Mouse (Mus musculus) forebrain, embryonic 10.5 days (tissue): ENCODE results near the gene Wdr20. TPM values are rescaled to one million over a fixed set of nuclear protein-coding genes. Genes with fewer than 3 reads are reported as not detected.
"Not testable (repeated sequence)": the region's sequence is repeated elsewhere in the genome, so short reads cannot be mapped to it uniquely, and the experiment has no call there.

Source experiments
- DNase-seq: peaks from one replicate; pipeline ENCODE4 v3.0.0-alpha.2; 2017; ENCODE audit warnings: low spot score; ENCODE audit errors: extremely low spot score
- H3K27ac ChIP-seq: fragments of 300-500 bp; sonication (generic); 2 replicates; pipeline ENCODE4 v1.5.1; 2016; ENCODE audit warnings: mild to moderate bottlenecking
- H3K27me3 ChIP-seq: fragments of 300-500 bp; sonication (generic); 2 replicates; pipeline ENCODE4 v1.6.1; 2016; ENCODE audit warnings: mild to moderate bottlenecking; ENCODE audit not compliant: poor library complexity, severe bottlenecking
- H3K36me3 ChIP-seq: fragments of 300-500 bp; sonication (generic); replicated peaks from 2 replicates; pipeline ENCODE4 v1.6.1; 2016; ENCODE audit warnings: mild to moderate bottlenecking, moderate library complexity
- H3K4me1 ChIP-seq: fragments of 300-500 bp; sonication (generic); 2 replicates; pipeline ENCODE4 v1.6.1; 2016
- H3K4me3 ChIP-seq: fragments of 300-500 bp; sonication (generic); 2 replicates; pipeline ENCODE4 v1.5.1; 2016; ENCODE audit warnings: mild to moderate bottlenecking, moderate library complexity
- H3K9me3 ChIP-seq: fragments of 300-500 bp; sonication (generic); 2 replicates; pipeline ENCODE4 v1.6.1; 2016; ENCODE audit warnings: mild to moderate bottlenecking, moderate library complexity
- WGBS: fragments of 180-500 bp; shearing (Covaris S2); methylation state at CpG from one replicate; pipeline ENCODE4 v1.1.7; 2016; 5-methylcytosine and 5-hydroxymethylcytosine counted together
- polyA plus RNA-seq: library from polyadenylated mRNA; unstranded; fragments of >200 nt; fragmentation: Nextera tagmentation; extraction: Ambion mirVana; gene quantifications from 2 replicates; pipeline ENCODE4 v1.2.1, GENCODE M21; 2016

Gene Wdr20
- polyA plus RNA-seq: 22.5 and 23.5 TPM in 2 replicates

GRCm38 (mm10) chr12:110737170-110738157 is at the start of gene Wdr20:
Gene Wdr20 (plus strand): TSS chr12:110737944.
- WGBS: 1% methylated on average over 69 of the region's 69 CpGs
- H3K9me3 ChIP-seq: no peaks in the 10 kb centered on the region; the same call in 1 of the 2 replicates
- peak within 1 kb of the TSS; percentile 93 for H3K27ac ChIP-seq
- peaks cover 30% of the 10 kb centered on the region for H3K27me3 ChIP-seq
- DNase-seq: peak; percentile 99
- H3K36me3 ChIP-seq: peaks cover 12% of the 10 kb centered on the region; the same call in 1 of the 2 replicates
- peak within 1 kb of the TSS; percentile 100 for H3K4me3 ChIP-seq
- H3K4me1 ChIP-seq: peaks cover 29% of the 10 kb centered on the region

- H3K4me3 ChIP-seq, DNase-seq, H3K4me1 ChIP-seq, H3K27ac ChIP-seq, H3K27me3 ChIP-seq, H3K9me3 ChIP-seq: not testable (repeated sequence)
- 97% methylated on average over 3 of the region's 3 CpGs for WGBS
- H3K36me3 ChIP-seq: peaks cover 83% of the 10 kb centered on the region
Observed at GRCm38 (mm10) chr12:110688921-110689320, 48.8 kb upstream of the Wdr20 start.

DNA sequence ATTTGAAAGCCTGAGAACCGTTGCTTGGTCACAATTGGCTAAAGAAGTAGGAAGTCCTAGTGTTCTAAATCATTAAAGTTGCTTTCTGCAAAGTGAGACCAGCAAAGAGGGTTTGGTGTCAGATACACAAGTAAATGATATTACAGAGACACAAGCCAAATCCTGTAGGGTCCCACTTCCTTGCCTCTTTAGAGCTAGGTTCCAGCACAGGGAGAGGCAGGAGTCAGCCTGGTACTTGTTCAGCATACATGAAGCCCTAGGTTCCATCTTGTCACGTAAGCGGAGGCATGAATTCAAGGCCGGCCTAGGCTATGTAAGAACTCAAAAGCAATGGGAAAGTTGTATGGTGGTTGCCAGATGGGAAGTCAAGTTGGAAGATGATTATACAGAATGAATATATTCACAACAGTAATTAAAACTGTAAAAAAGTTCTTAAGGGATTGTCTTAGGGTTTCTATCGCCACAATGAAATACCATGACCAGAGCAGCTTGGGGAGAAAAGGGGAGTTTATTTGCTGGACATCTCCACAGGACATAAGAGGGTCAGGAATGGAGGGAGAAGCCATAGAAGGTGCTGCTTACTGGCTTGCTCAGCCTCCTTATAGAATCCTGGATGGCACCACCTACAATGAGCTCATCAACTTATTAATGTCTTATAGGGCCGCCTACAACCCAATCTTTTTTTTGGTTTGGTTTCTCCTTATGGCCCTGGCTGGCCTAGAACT is 47.7 kb upstream of the Wdr20 start:
- 87% methylated on average over 6 of the region's 6 CpGs for WGBS
- no peaks in the 10 kb centered on the region for H3K27me3 ChIP-seq

GRCm38 (mm10) chr12:110693378-110693777 is 44.4 kb upstream of the Wdr20 start:
- DNase-seq, H3K9me3 ChIP-seq, H3K27ac ChIP-seq, H3K27me3 ChIP-seq, H3K4me3 ChIP-seq: not testable (repeated sequence)
- peaks cover 35% of the 10 kb centered on the region for H3K4me1 ChIP-seq
- peaks cover 61% of the 10 kb centered on the region for H3K36me3 ChIP-seq
- 93% methylated on average over 5 of the region's 5 CpGs for WGBS

More for the DNA sequence above, 47.7 kb upstream of the Wdr20 start:
- Histone ChIP-seq H3K4me1 (peaks cover 16% of the 10 kb centered on the region), H3K27ac (no peak overlapping the region), H3K4me3 (no peak overlapping the region), H3K9me3 (no peaks in the 10 kb centered on the region), H3K36me3 (peaks cover 91% of the 10 kb centered on the region)
- DNase-seq: no peak

- Histone ChIP-seq H3K27ac (peak overlapping the region; percentile 97), H3K9me3 (no peaks in the 10 kb centered on the region)
Observed at GRCm38 (mm10) chr12:110695676-110696171, 42.0 kb upstream of the Wdr20 start.

DNA sequence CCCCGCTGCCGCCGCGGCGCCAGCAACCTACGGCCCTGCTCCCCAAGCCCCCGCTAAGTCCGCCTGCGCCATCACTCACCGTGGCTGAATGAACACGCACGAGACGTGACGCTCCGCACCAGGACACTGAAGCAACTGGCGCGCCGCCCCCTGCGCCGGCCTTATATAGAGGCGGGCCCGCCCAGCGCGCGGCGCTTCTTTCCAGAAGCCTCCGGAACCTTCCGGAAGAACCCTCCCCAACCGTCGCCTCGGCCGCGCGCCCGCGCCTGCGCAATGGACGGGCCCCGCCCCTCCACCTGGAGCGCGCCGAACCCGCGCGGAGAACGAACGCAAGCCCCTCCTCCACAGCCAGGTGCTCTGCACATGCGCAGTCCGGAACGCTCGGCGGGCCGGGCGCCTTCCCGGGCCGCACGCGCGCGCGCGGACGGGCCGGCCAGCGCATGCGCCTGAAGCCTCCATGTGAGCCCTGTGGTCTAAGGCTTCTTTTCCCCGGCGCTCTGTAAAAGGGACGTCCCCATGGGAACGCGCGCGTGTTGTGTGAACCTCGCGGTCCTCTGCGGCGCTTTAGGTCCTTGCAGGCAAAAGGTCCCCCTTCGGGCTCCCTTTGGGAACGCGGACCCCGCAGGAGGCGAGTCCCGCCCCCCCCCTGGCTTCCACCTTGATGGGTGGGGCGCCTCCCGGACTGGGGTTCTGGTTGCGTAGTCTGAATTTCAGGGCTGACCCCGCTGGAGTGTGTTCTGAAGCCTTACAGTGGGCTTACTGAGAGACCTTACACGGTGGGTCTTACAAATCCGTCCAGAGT is 41.4 kb upstream of the Wdr20 start:
- Histone ChIP-seq H3K9me3 (no peaks in the 10 kb centered on the region), H3K4me3 (peak overlapping the region; percentile 71), H3K27me3 (no peaks in the 10 kb centered on the region), H3K36me3 (peaks cover 35% of the 10 kb centered on the region), H3K4me1 (peaks cover 54% of the 10 kb centered on the region), H3K27ac (peak overlapping the region; percentile 97)
- WGBS: under 1% methylated on average over 89 of the region's 89 CpGs
- peak; percentile 97 for DNase-seq

More at GRCm38 (mm10) chr12:110695676-110696171, 42.0 kb upstream of the Wdr20 start:
- peaks cover 47% of the 10 kb centered on the region for H3K4me1 ChIP-seq
- peak; percentile 66 for DNase-seq
- under 1% methylated on average over 55 of the region's 55 CpGs for WGBS
- H3K36me3 ChIP-seq: peaks cover 37% of the 10 kb centered on the region
- no peaks in the 10 kb centered on the region for H3K27me3 ChIP-seq
- H3K4me3 ChIP-seq: peak overlapping the region; percentile 71

DNA sequence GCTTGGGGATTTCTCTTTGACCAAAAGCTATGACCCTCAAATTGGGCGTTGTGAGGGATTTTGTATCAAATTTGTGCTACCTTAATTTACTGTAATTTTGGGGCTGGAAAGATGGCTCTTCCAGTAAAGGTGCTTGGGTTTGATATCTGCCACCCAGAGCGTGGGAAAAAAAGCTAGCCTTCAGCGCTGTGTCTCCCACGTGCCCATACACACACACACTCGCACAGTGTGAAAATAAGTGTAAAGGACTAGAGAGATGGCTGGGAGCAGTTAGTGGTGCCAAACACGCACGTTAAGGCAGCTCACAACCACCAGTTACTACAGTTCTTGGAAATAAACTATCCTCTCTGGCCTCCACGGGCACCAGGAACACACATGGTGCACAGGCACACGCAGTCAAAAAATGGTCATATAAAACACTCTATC is 40.8 kb upstream of the Wdr20 start:
- Histone ChIP-seq H3K9me3 (no peaks in the 10 kb centered on the region), H3K27me3 (no peaks in the 10 kb centered on the region), H3K36me3 (peaks cover 29% of the 10 kb centered on the region), H3K4me1 (peaks cover 60% of the 10 kb centered on the region), H3K4me3 (peak overlapping the region; percentile 71), H3K27ac (peak overlapping the region; percentile 97)
- no peak for DNase-seq
- WGBS: 57% methylated on average over 9 of the region's 9 CpGs

- Histone ChIP-seq H3K36me3 (peaks cover 26% of the 10 kb centered on the region), H3K27me3 (no peaks in the 10 kb centered on the region), H3K4me3 (peak overlapping the region; percentile 71; the same call in 1 of the 2 replicates), H3K27ac (peak overlapping the region; percentile 97; the same call in 1 of the 2 replicates), H3K9me3 (no peaks in the 10 kb centered on the region), H3K4me1 (peaks cover 61% of the 10 kb centered on the region)
- 77% methylated on average over 5 of the region's 5 CpGs for WGBS
- DNase-seq: no peak
Observed at GRCm38 (mm10) chr12:110697457-110697856, 40.3 kb upstream of the Wdr20 start.

DNA sequence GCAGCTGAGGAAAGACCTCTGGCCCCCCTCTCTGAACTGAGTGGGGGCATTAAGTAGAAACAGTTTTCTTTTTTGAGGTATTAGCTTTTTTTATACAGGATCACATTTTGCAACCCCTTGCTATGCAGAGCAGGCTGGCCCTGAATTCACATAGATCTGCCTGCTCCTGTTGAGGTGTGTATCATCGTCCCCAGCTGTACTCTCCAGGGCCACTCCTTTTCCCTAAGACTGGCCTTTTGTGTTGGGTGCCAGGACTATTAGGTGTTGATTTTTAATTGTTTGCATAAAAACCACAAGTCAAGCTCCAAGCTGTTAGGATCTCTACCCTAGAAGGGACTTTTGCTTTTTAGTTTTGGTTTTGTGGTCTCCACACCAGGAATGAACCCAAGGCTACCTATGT is 39.7 kb upstream of the Wdr20 start:
- 77% methylated on average over 1 of the region's 1 CpGs for WGBS
- Histone ChIP-seq H3K27me3 (no peaks in the 10 kb centered on the region), H3K36me3 (peaks cover 20% of the 10 kb centered on the region), H3K4me1 (peaks cover 64% of the 10 kb centered on the region), H3K27ac (peak overlapping the region; percentile 40; the same call in 1 of the 2 replicates), H3K9me3 (no peaks in the 10 kb centered on the region), H3K4me3 (no peak overlapping the region)
- no peak for DNase-seq

- no peak for DNase-seq
- Histone ChIP-seq H3K36me3 (peaks cover 15% of the 10 kb centered on the region), H3K4me3 (no peak overlapping the region; the same call in 1 of the 2 replicates), H3K27me3 (0 out of 2 replicates have a peak, but pooled peaks cover under 1% of the 10 kb centered on the region), H3K27ac (peak overlapping the region; percentile 65), H3K4me1 (peaks cover 62% of the 10 kb centered on the region), H3K9me3 (no peaks in the 10 kb centered on the region)
- WGBS: 47% methylated on average over 15 of the region's 15 CpGs
Observed at GRCm38 (mm10) chr12:110698523-110699170, 39.1 kb upstream of the Wdr20 start.

DNA sequence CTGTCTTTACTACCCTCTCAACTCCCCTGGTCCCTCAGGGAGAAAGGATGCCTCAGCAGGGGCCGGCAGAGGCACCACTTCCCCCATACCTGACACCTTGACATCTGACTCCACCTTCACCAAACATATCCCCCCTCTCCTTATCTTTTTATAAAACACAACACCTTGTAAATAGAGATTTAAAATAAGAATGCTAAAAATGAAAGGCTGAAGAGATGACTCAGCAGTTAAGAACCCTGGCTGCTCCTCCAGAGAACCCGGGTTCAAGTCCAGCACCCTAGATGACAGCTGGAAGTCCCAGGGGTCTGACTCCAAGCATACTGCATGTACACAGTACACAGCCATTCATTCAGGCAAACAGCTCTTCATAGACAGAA is 38.6 kb upstream of the Wdr20 start:
- WGBS: 57% methylated on average over 2 of the region's 2 CpGs
- Histone ChIP-seq H3K27me3 (0 out of 2 replicates have a peak, but pooled peaks cover 6% of the 10 kb centered on the region), H3K4me1 (peaks cover 58% of the 10 kb centered on the region), H3K27ac (peak overlapping the region; percentile 65), H3K9me3 (no peaks in the 10 kb centered on the region), H3K4me3 (no peak overlapping the region; the same call in 1 of the 2 replicates), H3K36me3 (peaks cover 10% of the 10 kb centered on the region)
- DNase-seq: no peak
